Mouse (Mus musculus): ENCODE results near the gene Cerkl. TPM values are rescaled to one million over a fixed set of nuclear protein-coding genes. Genes with fewer than 3 reads are reported as not detected.

Gene Cerkl
- total and polyA plus RNA-seq, 3 experiments = 0.02 to 1.4 TPM; not detected in 1

- no peak overlapping the region for H3K4me3 ChIP-seq (ENCODE audit: low read depth, low read length)
- no peaks in the 10 kb centered on the region for H3K36me3 ChIP-seq (replicated peaks)
- peaks cover 6% of the 10 kb centered on the region for H3K27me3 ChIP-seq (ENCODE audit: insufficient read depth, low read length)
- no peaks in the 10 kb centered on the region for H3K9me3 ChIP-seq (replicated peaks)
- no peaks in the 10 kb centered on the region for H3K4me1 ChIP-seq (ENCODE audit: insufficient read depth, low read depth, low read length)
- DNase-seq (ENCODE audit: low spot score) (no peak), ATAC-seq (ENCODE audit: extremely low read depth, insufficient number of reproducible peaks, low FRiP score, poor library complexity, severe bottlenecking) (no peak)
- TF ChIP-seq GATA1 (IDR thresholded peaks at IDR 0.05; ENCODE audit: borderline replicate concordance, low read length) = no peak
- TF ChIP-seq TAL1 (conservative IDR thresholded peaks at IDR 0.05; ENCODE audit: low read depth, low read length) = no peak
- TF ChIP-seq POLR2AphosphoS5 (IDR thresholded peaks at IDR 0.05; ENCODE audit: insufficient replicate concordance, low read depth, low read length) = no peak
- no peak for TF ChIP-seq CTCF (IDR thresholded peaks at IDR 0.05; ENCODE audit: low read depth, low read length)
- no peak for TF ChIP-seq GATA2 (IDR thresholded peaks at IDR 0.05; ENCODE audit: borderline replicate concordance, low read depth, low read length)
These were observed 105.1 kb downstream of the Cerkl start for GRCm38 (mm10) chr2:79351179-79352099.

GRCm38 (mm10) chr2:79343115-79343514 lies 113.5 kb downstream of the Cerkl start:
- DNase-seq (ENCODE audit: low spot score) (no peak), ATAC-seq (ENCODE audit: extremely low read depth, insufficient number of reproducible peaks, low FRiP score, poor library complexity, severe bottlenecking) (no peak)
- TF ChIP-seq TAL1 (conservative IDR thresholded peaks at IDR 0.05; ENCODE audit: low read depth, low read length) (no peak), CTCF (IDR thresholded peaks at IDR 0.05; ENCODE audit: low read depth, low read length) (no peak)
- Histone ChIP-seq H3K9me3 (replicated peaks) (no peaks in the 10 kb centered on the region), H3K27me3 (ENCODE audit: insufficient read depth, low read length) (peaks cover 10% of the 10 kb centered on the region), H3K36me3 (replicated peaks) (no peaks in the 10 kb centered on the region), H3K4me1 (ENCODE audit: insufficient read depth, low read depth, low read length) (no peaks in the 10 kb centered on the region), H3K4me3 (ENCODE audit: low read depth, low read length) (no peak overlapping the region)

- ATAC-seq (ENCODE audit: extremely low read depth, insufficient number of reproducible peaks, low FRiP score, poor library complexity, severe bottlenecking) (no peak), DNase-seq (ENCODE audit: low spot score) (no peak)
- Histone ChIP-seq H3K4me3 (ENCODE audit: low read depth, low read length) (no peak overlapping the region), H3K27me3 (ENCODE audit: insufficient read depth, low read length) (peaks cover 4% of the 10 kb centered on the region), H3K9me3 (replicated peaks) (no peaks in the 10 kb centered on the region), H3K36me3 (replicated peaks) (peaks cover 13% of the 10 kb centered on the region), H3K4me1 (ENCODE audit: insufficient read depth, low read depth, low read length) (no peaks in the 10 kb centered on the region; the same call in 1 of the 2 replicates)
- TF ChIP-seq TAL1 (conservative IDR thresholded peaks at IDR 0.05; ENCODE audit: low read depth, low read length) (no peak), CTCF (IDR thresholded peaks at IDR 0.05; ENCODE audit: low read depth, low read length) (no peak), POLR2AphosphoS5 (IDR thresholded peaks at IDR 0.05; ENCODE audit: insufficient replicate concordance, low read depth, low read length) (no peak), GATA2 (IDR thresholded peaks at IDR 0.05; ENCODE audit: borderline replicate concordance, low read depth, low read length) (no peak), GATA1 (IDR thresholded peaks at IDR 0.05; ENCODE audit: borderline replicate concordance, low read length) (no peak)
These were observed 117.6 kb downstream of the Cerkl start for GRCm38 (mm10) chr2:79339003-79339402.

GRCm38 (mm10) chr2:79336141-79336540 lies 120.4 kb downstream of the Cerkl start:
- Histone ChIP-seq H3K36me3 (replicated peaks) (peaks cover 33% of the 10 kb centered on the region), H3K9me3 (replicated peaks) (no peaks in the 10 kb centered on the region), H3K4me3 (ENCODE audit: low read depth, low read length) (no peak overlapping the region), H3K4me1 (ENCODE audit: insufficient read depth, low read depth, low read length) (no peaks in the 10 kb centered on the region; the same call in 1 of the 2 replicates), H3K27me3 (ENCODE audit: insufficient read depth, low read length) (no peaks in the 10 kb centered on the region)
- TF ChIP-seq POLR2AphosphoS5 (IDR thresholded peaks at IDR 0.05; ENCODE audit: insufficient replicate concordance, low read depth, low read length) (no peak), GATA1 (IDR thresholded peaks at IDR 0.05; ENCODE audit: borderline replicate concordance, low read length) (no peak), CTCF (IDR thresholded peaks at IDR 0.05; ENCODE audit: low read depth, low read length) (no peak), GATA2 (IDR thresholded peaks at IDR 0.05; ENCODE audit: borderline replicate concordance, low read depth, low read length) (no peak), TAL1 (conservative IDR thresholded peaks at IDR 0.05; ENCODE audit: low read depth, low read length) (no peak)
- no peak for ATAC-seq (ENCODE audit: extremely low read depth, insufficient number of reproducible peaks, low FRiP score, poor library complexity, severe bottlenecking)
- no peak for DNase-seq (ENCODE audit: low spot score)

- H3K36me3 ChIP-seq (replicated peaks) = peaks cover 38% of the 10 kb centered on the region
- H3K9me3 ChIP-seq (replicated peaks) = no peaks in the 10 kb centered on the region
- ATAC-seq (ENCODE audit: extremely low read depth, insufficient number of reproducible peaks, low FRiP score, poor library complexity, severe bottlenecking) (no peak), DNase-seq (ENCODE audit: low spot score) (no peak)
- no peak overlapping the region for H3K4me3 ChIP-seq (ENCODE audit: low read depth, low read length)
- H3K27me3 ChIP-seq (ENCODE audit: insufficient read depth, low read length) = no peaks in the 10 kb centered on the region
- TF ChIP-seq GATA1 (IDR thresholded peaks at IDR 0.05; ENCODE audit: borderline replicate concordance, low read length) (no peak), TAL1 (conservative IDR thresholded peaks at IDR 0.05; ENCODE audit: low read depth, low read length) (no peak), GATA2 (IDR thresholded peaks at IDR 0.05; ENCODE audit: borderline replicate concordance, low read depth, low read length) (no peak), CTCF (IDR thresholded peaks at IDR 0.05; ENCODE audit: low read depth, low read length) (no peak)
- no peaks in the 10 kb centered on the region; the same call in 1 of the 2 replicates for H3K4me1 ChIP-seq (ENCODE audit: insufficient read depth, low read depth, low read length)
These were observed 121.9 kb downstream of the Cerkl start for GRCm38 (mm10) chr2:79334661-79335060.

GRCm38 (mm10) chr2:79328079-79328478 lies 128.5 kb downstream of the Cerkl start:
- Histone ChIP-seq H3K9me3 (replicated peaks) (no peaks in the 10 kb centered on the region), H3K36me3 (replicated peaks) (peaks cover 73% of the 10 kb centered on the region), H3K27me3 (ENCODE audit: insufficient read depth, low read length) (no peaks in the 10 kb centered on the region), H3K4me1 (ENCODE audit: insufficient read depth, low read depth, low read length) (no peaks in the 10 kb centered on the region), H3K4me3 (ENCODE audit: low read depth, low read length) (no peak overlapping the region)
- TF ChIP-seq TAL1 (conservative IDR thresholded peaks at IDR 0.05; ENCODE audit: low read depth, low read length) = no peak
- TF ChIP-seq POLR2AphosphoS5 (IDR thresholded peaks at IDR 0.05; ENCODE audit: insufficient replicate concordance, low read depth, low read length) = no peak
- no peak for TF ChIP-seq GATA2 (IDR thresholded peaks at IDR 0.05; ENCODE audit: borderline replicate concordance, low read depth, low read length)
- TF ChIP-seq GATA1 (IDR thresholded peaks at IDR 0.05; ENCODE audit: borderline replicate concordance, low read length) = no peak
- TF ChIP-seq CTCF (IDR thresholded peaks at IDR 0.05; ENCODE audit: low read depth, low read length) = no peak
- DNase-seq (ENCODE audit: low spot score) (no peak), ATAC-seq (ENCODE audit: extremely low read depth, insufficient number of reproducible peaks, low FRiP score, poor library complexity, severe bottlenecking) (no peak)

Measured in G1E (cell line).